Mouse (Mus musculus) embryonic fibroblast, embryonic 13.5 days (primary cell): ENCODE results near the gene Srrd. TPM values are rescaled to one million over a fixed set of nuclear protein-coding genes. Genes with fewer than 3 reads are reported as not detected.

ENCODE experiments used
- H3K27ac ChIP-seq: 2 replicates; pipeline ENCODE4 v1.5.1; 2012; ENCODE audit warnings: low read length, control low read depth, inconsistent platforms; ENCODE audit not compliant: insufficient read depth
- H3K4me1 ChIP-seq: 2 replicates; pipeline ENCODE4 v1.6.1; 2011; ENCODE audit warnings: low read length; ENCODE audit not compliant: control insufficient read depth, insufficient read depth
- H3K4me3 ChIP-seq: 2 replicates; pipeline ENCODE4 v1.5.1; 2011; ENCODE audit warnings: mild to moderate bottlenecking, control low read depth, low read length; ENCODE audit not compliant: insufficient read depth
- CTCF ChIP-seq: IDR thresholded peaks from 2 replicates; pipeline ENCODE4 v1.5.1; 2011; ENCODE audit warnings: mild to moderate bottlenecking, control low read depth, low read length, moderate library complexity, borderline replicate concordance; ENCODE audit not compliant: insufficient read depth
- POLR2A ChIP-seq: IDR thresholded peaks from 2 replicates; pipeline ENCODE4 v1.6.1; 2011; ENCODE audit warnings: low read depth, mild to moderate bottlenecking, control low read depth, low read length, moderate library complexity
- polyA plus RNA-seq: library from polyadenylated mRNA; stranded (reverse); fragments of >200 nt; gene quantifications from 2 replicates; pipeline ENCODE4 v1.2.4, GENCODE M21; 2011; ENCODE audit warnings: low read depth; ENCODE audit not compliant: missing spikeins, insufficient read length

Srrd gene
- polyA plus RNA-seq, 1 experiment, result 19.2 TPM

DNA sequence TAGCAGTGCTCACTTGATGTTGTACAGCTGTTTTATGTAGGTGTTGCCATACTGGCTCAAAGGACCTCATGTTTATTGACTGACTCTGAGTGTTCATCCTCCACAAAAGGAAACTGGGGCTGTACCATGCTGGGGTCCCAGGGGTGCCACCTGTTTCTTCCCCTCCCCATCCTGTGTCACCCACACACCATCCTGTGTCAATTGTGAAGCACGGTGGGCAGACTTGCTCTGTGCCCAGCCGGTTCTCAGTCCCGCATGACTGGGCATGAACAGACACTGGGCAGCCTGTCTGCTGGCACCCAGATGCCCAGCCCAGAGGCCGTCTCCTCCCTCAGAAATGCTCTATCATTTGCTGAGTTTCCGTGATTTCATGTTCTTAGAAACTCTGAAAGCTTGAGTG is 51.0 kb downstream of the Srrd start:
- Histone ChIP-seq H3K27ac (no peak overlapping the region), H3K4me1 (peaks cover 11% of the 10 kb centered on the region), H3K4me3 (no peak overlapping the region)
- TF ChIP-seq CTCF (no peak), POLR2A (no peak)

DNA sequence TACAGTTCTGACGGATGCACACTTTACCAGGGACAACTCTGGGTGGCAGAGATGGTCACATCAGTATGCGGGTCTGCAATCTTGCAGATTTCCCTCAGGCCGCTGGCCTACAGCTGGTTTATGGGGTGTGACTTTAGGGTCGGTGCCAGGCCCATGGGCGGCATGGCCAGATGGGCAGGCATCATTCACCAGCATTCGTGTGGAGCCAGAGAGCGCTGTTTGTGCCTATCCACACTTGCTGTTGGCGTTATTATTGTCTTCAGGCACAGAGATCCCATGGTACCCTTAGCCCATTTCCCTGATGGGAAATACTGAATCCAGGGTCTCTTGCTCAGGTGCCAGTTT is 52.3 kb downstream of the Srrd start:
- H3K27ac ChIP-seq, result no peak overlapping the region
- TF ChIP-seq POLR2A (no peak), CTCF (no peak)

DNA sequence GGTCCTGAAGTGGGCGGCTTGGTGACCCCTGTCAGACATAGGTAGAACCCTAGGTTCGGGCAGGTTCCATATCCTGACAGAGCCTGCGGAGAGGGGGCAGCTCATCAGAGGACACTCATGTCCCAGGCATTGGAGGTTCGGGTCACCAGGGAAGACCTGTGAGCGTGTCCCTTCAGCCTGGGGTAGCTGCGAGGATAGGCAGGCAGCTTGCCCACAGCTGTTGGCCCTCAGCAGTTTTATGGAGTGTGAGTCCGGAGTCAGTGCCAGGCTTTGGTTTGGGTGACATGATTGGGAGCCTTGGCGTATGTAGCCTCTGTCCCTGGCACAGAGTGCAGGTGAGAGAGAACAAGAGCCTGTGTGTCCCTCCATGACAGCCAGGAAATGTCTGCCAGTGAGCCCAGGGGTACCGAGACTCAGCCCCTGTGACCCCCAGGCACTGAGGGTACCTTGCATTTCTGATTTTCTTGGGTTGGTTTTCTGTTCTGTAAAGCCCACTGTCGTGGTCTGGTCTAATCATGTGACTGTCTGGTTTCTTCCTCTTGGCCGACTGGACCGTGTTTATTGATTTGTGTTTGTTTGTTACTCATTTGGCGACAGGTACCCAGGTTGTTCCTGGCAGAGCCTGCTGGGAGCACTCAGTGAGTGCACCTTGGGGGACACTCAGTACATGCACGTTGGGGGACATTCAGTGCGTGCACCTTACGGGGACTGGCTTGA is 52.9 kb downstream of the Srrd start:
- Histone ChIP-seq H3K27ac (no peak overlapping the region), H3K4me3 (no peak overlapping the region), H3K4me1 (peaks cover 2% of the 10 kb centered on the region)
- TF ChIP-seq CTCF (no peak), POLR2A (no peak)

More for the DNA sequence above, 52.3 kb downstream of the Srrd start:
- H3K4me1 ChIP-seq, result peaks cover 6% of the 10 kb centered on the region
- no peak overlapping the region for H3K4me3 ChIP-seq

DNA sequence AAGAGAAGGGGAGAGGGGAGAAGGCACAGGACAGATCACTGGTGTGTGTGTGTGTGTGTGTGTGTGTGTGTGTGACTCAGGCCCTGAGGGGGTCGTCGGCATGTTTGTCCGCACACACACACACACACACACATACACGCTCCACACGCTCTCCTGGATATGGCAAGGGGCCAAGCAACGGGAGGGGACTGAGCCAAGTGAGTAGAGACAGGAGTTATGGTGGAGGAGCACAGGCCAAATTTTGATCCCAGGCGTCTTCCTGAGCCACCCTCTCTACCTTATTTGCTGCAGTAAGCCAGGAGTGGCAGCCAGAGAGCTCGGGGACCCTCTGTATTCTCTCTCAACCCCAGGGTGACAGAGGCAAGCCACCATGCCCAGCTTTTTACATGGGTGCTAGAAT is 53.6 kb downstream of the Srrd start:
- Histone ChIP-seq H3K4me3 (no peak overlapping the region), H3K4me1 (no peaks in the 10 kb centered on the region), H3K27ac (no peak overlapping the region)
- TF ChIP-seq POLR2A, result no peak
- no peak for TF ChIP-seq CTCF

DNA sequence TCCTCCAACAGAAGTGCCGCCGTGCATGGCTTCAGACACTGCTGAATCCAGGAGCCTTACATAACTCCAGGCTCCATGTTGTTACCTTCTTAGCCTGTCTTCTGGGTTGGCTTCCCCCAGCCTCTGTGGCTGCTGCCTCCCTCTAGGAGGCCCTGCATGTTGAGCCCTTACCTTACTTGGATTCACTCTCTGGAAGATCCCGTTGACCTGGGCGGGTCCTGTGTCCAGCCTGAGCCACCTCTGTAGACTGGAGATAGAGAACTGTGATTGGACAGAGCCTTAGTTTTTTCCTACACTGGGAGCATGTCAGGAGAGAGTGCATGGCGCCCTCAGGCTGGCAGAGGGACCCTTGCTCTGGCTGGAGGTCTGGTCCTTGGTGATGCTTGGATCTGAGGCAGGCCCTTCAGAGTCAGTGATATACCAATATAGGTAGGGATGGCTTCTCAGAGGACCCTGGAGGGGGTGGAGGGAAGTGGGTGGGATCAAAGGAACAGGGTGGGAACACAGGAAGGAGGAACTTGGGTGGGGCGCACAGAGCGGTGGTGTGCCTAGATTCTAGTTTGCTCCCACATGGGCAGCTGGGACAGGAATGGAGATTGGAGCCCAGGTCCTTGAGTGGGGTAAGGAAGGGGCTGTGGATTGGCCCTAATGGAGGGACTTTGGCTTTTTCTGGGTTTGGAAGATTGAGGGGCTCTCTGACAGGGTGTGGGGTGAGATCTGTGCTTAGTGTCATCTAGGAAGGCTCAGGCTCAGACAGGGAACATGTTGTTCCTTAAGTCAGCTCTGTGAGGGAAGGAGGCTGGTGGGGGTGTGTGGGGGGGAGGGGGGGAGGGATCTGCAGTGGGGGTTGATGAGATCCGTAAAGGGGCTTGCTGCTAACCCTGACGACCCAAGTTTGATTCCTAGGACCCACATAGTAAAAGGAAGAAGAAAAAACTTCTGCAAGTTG is 54.4 kb downstream of the Srrd start:
- TF ChIP-seq CTCF (no peak), POLR2A (no peak)
- Histone ChIP-seq H3K4me3 (no peak overlapping the region), H3K4me1 (no peaks in the 10 kb centered on the region), H3K27ac (no peak overlapping the region)

DNA sequence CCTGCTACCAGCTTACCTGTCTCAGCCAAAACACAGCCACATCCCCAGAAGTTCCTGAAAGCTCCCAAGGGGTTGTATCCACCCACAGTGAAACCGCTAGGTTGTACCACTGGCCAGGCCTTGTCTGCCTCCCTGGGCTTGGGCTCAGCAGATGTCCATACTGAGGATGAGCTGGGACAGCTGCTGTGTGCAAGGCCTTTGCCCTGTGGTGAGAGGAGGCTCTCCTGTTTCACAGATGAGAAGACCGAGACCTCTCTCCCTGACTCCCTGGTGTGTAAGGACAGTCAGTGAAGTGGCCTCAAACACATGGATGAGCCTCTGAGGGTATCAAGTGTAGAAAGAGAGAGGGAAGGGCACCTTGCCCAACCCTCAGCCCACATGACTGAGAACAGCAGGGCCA is 55.2 kb downstream of the Srrd start:
- no peak for TF ChIP-seq CTCF
- no peak for TF ChIP-seq POLR2A
- Histone ChIP-seq H3K4me1 (no peaks in the 10 kb centered on the region), H3K27ac (no peak overlapping the region), H3K4me3 (no peak overlapping the region)

Other genes with a start within 250 kb of the Srrd start
- gene Cryba4, start 90.5 kb downstream of the Srrd start, polyA plus RNA-seq, result not detected in 2 replicates
- not detected in 2 replicates for gene Crybb1, start 87.2 kb downstream of the Srrd start, polyA plus RNA-seq
- 39.6 and 48.3 TPM in 2 replicates for gene Tpst2, start 66.3 kb downstream of the Srrd start, polyA plus RNA-seq
- 15.6 and 21.8 TPM in 2 replicates for gene Tfip11, start 16.7 kb downstream of the Srrd start, polyA plus RNA-seq
- 19.9 and 24.3 TPM in 2 replicates for gene Hps4, start within 50 bp of the Srrd start, polyA plus RNA-seq
- not detected in 2 replicates for gene Gm6583, start 13.0 kb upstream of the Srrd start, polyA plus RNA-seq
- gene Asphd2, start 51.8 kb upstream of the Srrd start, polyA plus RNA-seq, result 2.0 and 4.3 TPM in 2 replicates
- not detected in 2 replicates for gene Gm6588, start 106.4 kb upstream of the Srrd start, polyA plus RNA-seq
- 0.32 TPM in 1 of 2 replicates, not detected in the other for gene Sez6l, start 234.1 kb upstream of the Srrd start, polyA plus RNA-seq